Mouse (Mus musculus) lung, embryonic 15.5 days (tissue): ENCODE measurements around the gene Xpo1. TPM values are rescaled to one million over a fixed set of nuclear protein-coding genes. Genes with fewer than 3 reads are reported as not detected.

ENCODE experiments used
- ATAC-seq: fragments of 200-750 bp; cut with Nextera tagmentation; 2 replicates; pipeline ENCODE4 v1.8.0; 2017; ENCODE audit warnings: moderate number of reproducible peaks, borderline replicate concordance; ENCODE audit not compliant: low FRiP score, low TSS enrichment; ENCODE audit errors: extremely low read depth
- H3K27ac ChIP-seq: fragments of 300-500 bp; sonication (generic); 2 replicates; pipeline ENCODE4 v1.5.1; 2015; ENCODE audit warnings: moderate library complexity, mild to moderate bottlenecking, inconsistent platforms
- H3K27me3 ChIP-seq: fragments of 300-500 bp; sonication (generic); 2 replicates; pipeline ENCODE4 v1.6.1; 2015; ENCODE audit warnings: inconsistent platforms
- H3K36me3 ChIP-seq: fragments of 300-500 bp; sonication (generic); 2 replicates; pipeline ENCODE4 v1.6.1; 2015; ENCODE audit warnings: inconsistent platforms
- H3K4me1 ChIP-seq: fragments of 300-500 bp; sonication (generic); 2 replicates; pipeline ENCODE4 v1.6.1; 2015; ENCODE audit warnings: inconsistent platforms
- H3K4me2 ChIP-seq: fragments of 300-500 bp; sonication (generic); 2 replicates; pipeline ENCODE4 v1.6.1; 2015; ENCODE audit warnings: inconsistent platforms, mild to moderate bottlenecking, moderate library complexity
- H3K4me3 ChIP-seq: fragments of 300-500 bp; sonication (generic); 2 replicates; pipeline ENCODE4 v1.5.1; 2015; ENCODE audit warnings: mild to moderate bottlenecking, inconsistent platforms
- H3K9ac ChIP-seq: fragments of 300-500 bp; sonication (generic); 2 replicates; pipeline ENCODE4 v1.6.1; 2015; ENCODE audit warnings: inconsistent platforms
- H3K9me3 ChIP-seq: fragments of 300-500 bp; sonication (generic); 2 replicates; pipeline ENCODE4 v1.6.1; 2016; ENCODE audit warnings: inconsistent platforms
- WGBS: fragments of 180-500 bp; shearing (Covaris S2); methylation state at CpG from one replicate; pipeline ENCODE4 v1.1.7; 2015; 5-methylcytosine and 5-hydroxymethylcytosine counted together
- polyA plus RNA-seq: library from polyadenylated mRNA; unstranded; fragments of >200 nt; fragmentation: Nextera tagmentation; extraction: Ambion mirVana; gene quantifications from 2 replicates; pipeline ENCODE4 v1.2.1, GENCODE M21; 2015

Gene Xpo1
- polyA plus RNA-seq: 110 and 111 TPM in 2 replicates

GRCm38 (mm10) chr11:23255427-23256193, at the start of gene Xpo1:
Gene Xpo1 (plus strand): TSS chr11:23256041.
- Histone ChIP-seq H3K27ac (peak within 1 kb of the TSS; percentile 100), H3K4me3 (peak within 1 kb of the TSS; percentile 99), H3K4me1 (peaks cover 21% of the 10 kb centered on the region; the same call in 1 of the 2 replicates), H3K36me3 (no peaks in the 10 kb centered on the region), H3K27me3 (no peaks in the 10 kb centered on the region), H3K9me3 (no peaks in the 10 kb centered on the region), H3K4me2 (peak within 1 kb of the TSS; percentile 68), H3K9ac (peak within 1 kb of the TSS; percentile 100)
- peak; percentile 98 for ATAC-seq
- WGBS: under 1% methylated on average over 60 of the region's 60 CpGs

- no peaks in the 10 kb centered on the region for H3K9me3 ChIP-seq
- no peak overlapping the region for H3K27ac ChIP-seq
- 70% methylated on average over 7 of the region's 7 CpGs for WGBS
- H3K36me3 ChIP-seq: no peaks in the 10 kb centered on the region
- ATAC-seq: no peak
- no peak overlapping the region for H3K9ac ChIP-seq
- H3K27me3 ChIP-seq: no peaks in the 10 kb centered on the region
- no peak overlapping the region for H3K4me3 ChIP-seq
- peaks cover 5% of the 10 kb centered on the region; the same call in 1 of the 2 replicates for H3K4me1 ChIP-seq
- H3K4me2 ChIP-seq: no peak overlapping the region
These were observed 46.1 kb upstream of the Xpo1 start for GRCm38 (mm10) chr11:23209717-23210116.

- no peaks in the 10 kb centered on the region for H3K9me3 ChIP-seq
- WGBS: 13% methylated on average over 16 of the region's 16 CpGs
- peak overlapping the region; percentile 60 for H3K4me2 ChIP-seq
- H3K4me1 ChIP-seq: peaks cover 5% of the 10 kb centered on the region; the same call in 1 of the 2 replicates
- peak; percentile 73; the same call in 1 of the 2 replicates for ATAC-seq
- no peaks in the 10 kb centered on the region for H3K27me3 ChIP-seq
- H3K27ac ChIP-seq: peak overlapping the region; percentile 59
- H3K36me3 ChIP-seq: no peaks in the 10 kb centered on the region
- peak overlapping the region; percentile 11; the same call in 1 of the 2 replicates for H3K9ac ChIP-seq
- H3K4me3 ChIP-seq: peak overlapping the region; percentile 30
These were observed 45.0 kb upstream of the Xpo1 start for GRCm38 (mm10) chr11:23210590-23211510.

DNA sequence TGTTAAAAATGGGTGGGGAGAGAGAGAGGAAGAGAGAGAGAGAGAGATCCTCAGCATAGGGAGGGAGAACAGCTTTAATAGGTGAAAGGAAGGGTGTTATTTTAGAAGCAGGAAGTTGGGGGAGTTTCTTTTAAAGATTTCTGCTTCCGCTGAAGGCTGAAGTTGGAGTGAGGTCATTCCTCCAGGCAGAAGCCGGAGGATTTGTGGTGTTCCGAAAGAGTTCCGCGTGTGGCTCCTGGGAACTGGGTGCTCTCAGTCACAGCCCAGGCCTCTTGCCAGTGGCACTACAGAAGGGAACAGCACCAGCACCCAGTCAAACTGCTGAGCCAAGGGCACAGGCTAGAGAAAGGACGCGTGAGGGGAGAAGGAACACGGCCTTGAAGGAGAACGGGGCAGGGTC, 38.4 kb upstream of the Xpo1 start:
- no peaks in the 10 kb centered on the region for H3K27me3 ChIP-seq
- H3K36me3 ChIP-seq: no peaks in the 10 kb centered on the region
- no peak overlapping the region for H3K9ac ChIP-seq
- no peak for ATAC-seq
- no peak overlapping the region for H3K4me2 ChIP-seq
- H3K27ac ChIP-seq: no peak overlapping the region
- no peaks in the 10 kb centered on the region for H3K9me3 ChIP-seq
- 82% methylated on average over 9 of the region's 9 CpGs for WGBS
- H3K4me1 ChIP-seq: no peaks in the 10 kb centered on the region
- no peak overlapping the region for H3K4me3 ChIP-seq

GRCm38 (mm10) chr11:23236015-23236414, 19.8 kb upstream of the Xpo1 start:
- no peak for ATAC-seq
- Histone ChIP-seq H3K36me3 (no peaks in the 10 kb centered on the region), H3K27me3 (no peaks in the 10 kb centered on the region), H3K9me3 (no peaks in the 10 kb centered on the region), H3K27ac (no peak overlapping the region), H3K4me2 (no peak overlapping the region), H3K4me1 (no peaks in the 10 kb centered on the region), H3K4me3 (no peak overlapping the region), H3K9ac (no peak overlapping the region)
- 77% methylated on average over 4 of the region's 4 CpGs for WGBS

DNA sequence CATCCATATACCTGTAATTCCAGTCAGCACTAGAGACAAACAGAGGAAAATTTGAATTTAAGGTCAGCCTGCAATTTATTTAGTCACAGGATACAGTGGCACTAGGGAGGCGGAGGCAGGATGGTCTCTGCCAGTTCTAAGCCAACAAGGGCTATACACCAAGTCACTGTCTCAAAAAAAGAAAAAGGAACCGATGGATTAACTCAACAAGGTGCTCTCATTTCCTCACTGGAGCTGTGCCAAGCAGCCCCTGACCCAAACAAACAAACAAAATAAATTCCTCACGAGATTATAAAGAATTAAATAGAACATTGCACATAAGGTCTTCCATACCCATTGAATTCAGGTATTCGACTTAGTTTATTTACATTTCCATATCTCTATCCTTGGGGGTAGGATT, 1.9 kb upstream of the Xpo1 start:
- ATAC-seq: no peak
- Histone ChIP-seq H3K9me3 (no peaks in the 10 kb centered on the region), H3K36me3 (no peaks in the 10 kb centered on the region), H3K4me1 (peaks cover 12% of the 10 kb centered on the region; the same call in 1 of the 2 replicates), H3K4me2 (no peak overlapping the region), H3K4me3 (no peak overlapping the region), H3K9ac (no peak overlapping the region), H3K27ac (no peak overlapping the region), H3K27me3 (no peaks in the 10 kb centered on the region)
- WGBS: 79% methylated on average over 4 of the region's 4 CpGs

DNA sequence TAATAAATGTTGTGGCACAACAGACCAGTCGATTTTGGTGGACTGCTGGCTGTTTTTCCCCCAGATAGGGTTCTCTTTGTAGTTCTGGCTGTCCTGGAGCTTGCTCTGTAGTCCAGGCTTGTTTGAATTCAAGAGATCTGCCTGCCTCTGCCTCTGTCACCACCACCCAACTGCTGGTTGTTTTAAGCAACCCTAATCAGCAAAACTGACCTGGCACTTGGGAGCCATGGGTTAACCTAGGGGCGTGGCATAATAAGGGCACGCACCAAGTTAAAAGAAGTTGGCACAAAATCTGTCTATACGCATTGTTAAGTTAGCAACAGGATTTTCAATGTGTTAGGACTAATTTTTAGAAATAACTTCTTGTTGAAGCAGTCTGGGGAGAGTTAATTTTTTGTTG, 1.3 kb upstream of the Xpo1 start:
- no peaks in the 10 kb centered on the region for H3K9me3 ChIP-seq
- peaks cover 18% of the 10 kb centered on the region; the same call in 1 of the 2 replicates for H3K4me1 ChIP-seq
- peak overlapping the region; percentile 73; the same call in 1 of the 2 replicates for H3K9ac ChIP-seq
- peak overlapping the region; percentile 92 for H3K27ac ChIP-seq
- H3K36me3 ChIP-seq: no peaks in the 10 kb centered on the region
- peak overlapping the region; percentile 99 for H3K4me3 ChIP-seq
- no peak for ATAC-seq
- H3K4me2 ChIP-seq: peak overlapping the region; percentile 64
- WGBS: 81% methylated on average over 4 of the region's 4 CpGs
- no peaks in the 10 kb centered on the region for H3K27me3 ChIP-seq

GRCm38 (mm10) chr11:23255053-23255426, 801 bp upstream of the Xpo1 start:
- Histone ChIP-seq H3K27ac (peak overlapping the region; percentile 92), H3K4me2 (peak overlapping the region; percentile 64), H3K27me3 (no peaks in the 10 kb centered on the region), H3K9me3 (no peaks in the 10 kb centered on the region), H3K9ac (peak overlapping the region; percentile 73), H3K4me1 (peaks cover 18% of the 10 kb centered on the region; the same call in 1 of the 2 replicates), H3K4me3 (peak overlapping the region; percentile 99), H3K36me3 (no peaks in the 10 kb centered on the region)
- 2% methylated on average over 24 of the region's 24 CpGs for WGBS
- ATAC-seq: no peak

DNA sequence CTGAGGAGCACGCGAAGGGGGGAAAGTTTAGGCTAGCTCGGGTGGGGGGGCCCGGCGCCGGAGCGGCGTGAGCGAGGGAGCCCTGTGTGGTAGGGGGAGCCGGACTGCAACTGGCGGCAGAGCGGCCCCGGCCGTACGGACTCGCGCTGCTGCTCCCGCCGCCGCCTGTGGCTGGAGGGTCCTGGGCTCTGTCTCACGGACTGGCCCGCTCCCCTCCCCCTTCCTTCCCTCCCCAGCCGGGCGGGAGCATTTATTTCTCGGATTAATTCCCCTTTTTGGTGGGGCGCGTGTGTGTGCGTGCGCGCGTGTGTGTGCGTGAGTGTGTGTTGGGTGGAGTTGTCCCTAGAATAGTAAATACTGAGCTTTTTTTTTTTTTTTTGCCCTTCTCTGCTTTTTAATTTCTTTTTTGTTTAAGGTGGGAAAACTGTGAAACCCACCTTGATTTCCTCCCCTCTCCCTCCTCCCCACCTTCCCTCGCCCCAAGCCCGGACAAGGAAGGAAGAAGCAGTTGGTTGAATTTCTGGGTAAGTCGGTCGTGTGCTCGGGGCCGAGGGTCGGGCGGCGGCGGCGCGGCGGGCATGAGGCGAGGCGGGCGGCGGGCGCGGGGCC, 457 bp downstream of the Xpo1 start:
- Histone ChIP-seq H3K9ac (peak overlapping the region; percentile 100), H3K4me1 (peaks cover 25% of the 10 kb centered on the region; the same call in 1 of the 2 replicates), H3K27me3 (no peaks in the 10 kb centered on the region), H3K9me3 (no peaks in the 10 kb centered on the region), H3K36me3 (no peaks in the 10 kb centered on the region; the same call in 1 of the 2 replicates), H3K4me2 (peak overlapping the region; percentile 68), H3K4me3 (peak overlapping the region; percentile 99), H3K27ac (peak overlapping the region; percentile 100)
- ATAC-seq: peak; percentile 12; the same call in 1 of the 2 replicates
- WGBS: under 1% methylated on average over 51 of the region's 51 CpGs

GRCm38 (mm10) chr11:23256803-23257704, 1.2 kb downstream of the Xpo1 start:
- ATAC-seq: no peak
- WGBS: under 1% methylated on average over 48 of the region's 48 CpGs
- Histone ChIP-seq H3K27ac (peak overlapping the region; percentile 100), H3K9ac (peak overlapping the region; percentile 100), H3K4me3 (peak overlapping the region; percentile 99), H3K27me3 (no peaks in the 10 kb centered on the region), H3K9me3 (no peaks in the 10 kb centered on the region), H3K4me1 (peaks cover 25% of the 10 kb centered on the region; the same call in 1 of the 2 replicates), H3K36me3 (peaks cover 1% of the 10 kb centered on the region), H3K4me2 (peak overlapping the region; percentile 68)
